In the genomic region with DNA sequence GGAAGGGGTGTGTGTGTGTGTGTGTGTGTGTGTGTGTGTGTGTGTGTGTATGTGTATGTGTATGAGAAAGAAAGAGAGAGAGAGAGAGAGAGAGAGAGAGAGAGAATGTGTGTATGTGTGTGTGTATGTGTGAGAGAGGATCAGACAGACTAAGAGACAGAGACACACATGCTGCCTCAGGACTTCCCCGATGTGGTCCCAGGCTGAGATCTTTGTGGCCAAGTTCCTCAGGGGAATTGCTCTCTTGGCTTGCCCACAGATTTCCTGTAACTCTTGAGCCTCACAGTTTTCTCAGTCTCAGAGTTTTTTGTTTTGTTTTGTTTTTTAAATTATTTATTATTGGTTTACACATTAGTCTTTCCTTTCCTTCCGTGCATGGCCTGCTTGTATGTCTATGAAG, we compare ENCODE assay signal across 26 mouse cellular contexts. TPM values are rescaled to one million over a fixed set of nuclear protein-coding genes. Genes with fewer than 3 reads are reported as not detected.
A peak's percentile ranks its signal among the peaks of the same experiment; 100 is the strongest.
DNase-seq lines count a peak whose midpoint lies in the region; ATAC-seq and TF ChIP-seq lines count a peak whose summit lies in the region.
"Had no signal": no experiment of that assay in that cellular context is flagged by ENCODE, and none has a peak within 500 bp of the region (broad histone marks: within the 10 kb centered on the region; RNA-seq: fewer than 3 reads in every experiment).

No protein-coding gene starts in this region.

- peaks cover 22 to 84% of the 10 kb centered on the region in 2 experiments for H3K4me1 ChIP-seq in CH12.LX (ENCODE audit: control insufficient read depth in 1 of 2, insufficient read depth in 2 of 2)
- no peaks in the 10 kb centered on the region for H3K4me1 ChIP-seq in forebrain, embryonic 14.5 days (ENCODE audit: control insufficient read depth, insufficient read depth, low read length)
- no peaks in the 10 kb centered on the region for H3K4me1 ChIP-seq in lung, postnatal 0 days (ENCODE audit: insufficient read depth, low read depth, low read length)
- H3K4me1 ChIP-seq: embryonic facial prominence, embryonic 12.5 days; embryonic facial prominence, embryonic 15.5 days; heart, embryonic 12.5 days; heart, embryonic 15.5 days; hindbrain, embryonic 13.5 days had no signal

- H3K79me2 ChIP-seq in CH12.LX (replicated peaks; ENCODE audit: control insufficient read depth, extremely low read depth, insufficient read depth, poor library complexity, severe bottlenecking), result 0 out of 2 replicates have a peak, but pooled peaks cover under 1% of the 10 kb centered on the region

- peak; percentile 92 for TF ChIP-seq EP300 in CH12.LX (IDR thresholded peaks at IDR 0.05; ENCODE audit: low read length)
- no peak for TF ChIP-seq EP300 in lung, postnatal 0 days (IDR thresholded peaks at IDR 0.05)

- H3K36me3 ChIP-seq in CH12.LX (replicated peaks in 1 of 2; ENCODE audit: control insufficient read depth in 1 of 2, insufficient read depth in 1 of 2, low read length in 1 of 2), result peaks cover 0 to 8% of the 10 kb centered on the region in 2 experiments
- no peaks in the 10 kb centered on the region for H3K36me3 ChIP-seq in forebrain, embryonic 14.5 days (ENCODE audit: control insufficient read depth, insufficient read depth, low read length)
- H3K36me3 ChIP-seq in lung, postnatal 0 days (ENCODE audit: insufficient read depth, low read length), result no peaks in the 10 kb centered on the region
- H3K36me3 ChIP-seq: embryonic facial prominence, embryonic 12.5 days; embryonic facial prominence, embryonic 15.5 days; heart, embryonic 12.5 days; heart, embryonic 15.5 days; hindbrain, embryonic 10.5 days; hindbrain, embryonic 13.5 days had no signal

- H3K9ac ChIP-seq in CH12.LX (ENCODE audit: insufficient read depth, low read depth), result peak overlapping the region; percentile 64
- no peak overlapping the region for H3K9ac ChIP-seq in forebrain, embryonic 14.5 days (ENCODE audit: low read length)
- no peak overlapping the region for H3K9ac ChIP-seq in lung, postnatal 0 days (replicated peaks; ENCODE audit: low read depth)
- H3K9ac ChIP-seq: embryonic facial prominence, embryonic 12.5 days; embryonic facial prominence, embryonic 15.5 days; heart, embryonic 12.5 days; heart, embryonic 15.5 days; hindbrain, embryonic 13.5 days had no signal

- DNase-seq in CD4-positive, CD25-positive, alpha-beta regulatory T cell, adult 2 months (ENCODE audit: low read depth, low spot score), result peak; percentile 41
- peak; percentile 83 for DNase-seq in CH12.LX (ENCODE audit: extremely low read depth)
- DNase-seq in naive thymus-derived CD4-positive, alpha-beta T cell, adult 2 months (ENCODE audit: low read depth), result peak; percentile 38
- DNase-seq in spleen, postnatal 10 days (ENCODE audit: low spot score in 2 of 2), result no peak
- no peak for DNase-seq in forebrain, embryonic 14.5 days (ENCODE audit: low spot score)
- no peak for DNase-seq in lung, postnatal 0 days (ENCODE audit: low spot score)
- DNase-seq: adrenal gland, adult 2 months; adrenal gland, postnatal 14 days; cerebellum, adult 18-20 months; cerebellum, adult 9-10 months; cerebellum, postnatal 14 days; gastrocnemius, postnatal 14 days; heart, postnatal 10 days; heart, postnatal 36 days had no signal

- H3K4me3 ChIP-seq in CH12.LX (replicated peaks in 1 of 3; ENCODE audit: low read depth in 2 of 3, low read length in 2 of 3, poor library complexity in 1 of 3), result peak overlapping the region in 2 of 3 experiments; percentile 1 to 29
- no peak overlapping the region for H3K4me3 ChIP-seq in forebrain, embryonic 14.5 days (ENCODE audit: low read depth, low read length)
- no peak overlapping the region for H3K4me3 ChIP-seq in lung, postnatal 0 days (ENCODE audit: low read depth, low read length)
- H3K4me3 ChIP-seq: embryonic facial prominence, embryonic 12.5 days; embryonic facial prominence, embryonic 15.5 days; heart, embryonic 12.5 days; heart, embryonic 15.5 days; hindbrain, embryonic 10.5 days; hindbrain, embryonic 13.5 days had no signal

- H3K27ac ChIP-seq in CH12.LX (ENCODE audit: insufficient read depth, low read depth), result peak overlapping the region; percentile 99
- H3K27ac ChIP-seq in forebrain, embryonic 14.5 days (ENCODE audit: low read depth, low read length), result no peak overlapping the region
- H3K27ac ChIP-seq in lung, postnatal 0 days (ENCODE audit: low read length), result no peak overlapping the region
- H3K27ac ChIP-seq: embryonic facial prominence, embryonic 12.5 days; embryonic facial prominence, embryonic 15.5 days; heart, embryonic 15.5 days; hindbrain, embryonic 10.5 days; hindbrain, embryonic 13.5 days had no signal

- WGBS in forebrain, embryonic 14.5 days, result 86% methylated on average over 2 of the region's 2 CpGs
- WGBS in lung, postnatal 0 days, result 70% methylated on average over 2 of the region's 2 CpGs

- H3K4me2 ChIP-seq in CH12.LX (ENCODE audit: insufficient read depth, low read depth, poor library complexity, severe bottlenecking), result peak overlapping the region; percentile 72
- H3K4me2 ChIP-seq in forebrain, embryonic 14.5 days (ENCODE audit: low read length), result no peak overlapping the region
- no peak overlapping the region for H3K4me2 ChIP-seq in lung, postnatal 0 days (replicated peaks; ENCODE audit: low read depth, low read length)
- H3K4me2 ChIP-seq: embryonic facial prominence, embryonic 12.5 days; embryonic facial prominence, embryonic 15.5 days; heart, embryonic 12.5 days; heart, embryonic 15.5 days; hindbrain, embryonic 13.5 days had no signal

- H3K27me3 ChIP-seq in CH12.LX (replicated peaks), result no peaks in the 10 kb centered on the region
- no peaks in the 10 kb centered on the region for H3K27me3 ChIP-seq in forebrain, embryonic 14.5 days (replicated peaks; ENCODE audit: control insufficient read depth, insufficient read depth, low read length)
- H3K27me3 ChIP-seq in lung, postnatal 0 days (replicated peaks; ENCODE audit: insufficient read depth, low read length), result no peaks in the 10 kb centered on the region
- H3K27me3 ChIP-seq: embryonic facial prominence, embryonic 12.5 days; embryonic facial prominence, embryonic 15.5 days; heart, embryonic 12.5 days; heart, embryonic 15.5 days; hindbrain, embryonic 13.5 days had no signal

- ATAC-seq in CD4-positive, CD25-positive, alpha-beta regulatory T cell, adult 4 months, result no peak
- 0 out of 2 replicates have a peak, but pooled peaks have one; percentile 21 for ATAC-seq in granulocyte monocyte progenitor cell, adult 5-6 weeks (replicated peaks; ENCODE audit: poor library complexity, severe bottlenecking)
- ATAC-seq in forebrain, embryonic 14.5 days, result no peak
- ATAC-seq in lung, postnatal 0 days, result no peak
- ATAC-seq: forebrain, embryonic 16.5 days; hindbrain, embryonic 16.5 days; inflammation-experienced regulatory T-cells, adult 6 months; intestine, embryonic 16.5 days had no signal

- in situ Hi-C loops in CH12.LX (cut with MboI; ENCODE audit: low pct_ligation_motif_present, low pct_unique_long_range_greater_than_20kb, low sequenced_read_pairs), result no loop called here

- dilution Hi-C loops in CH12.LX (cut with MboI; ENCODE audit: extremely low pct_ligation_motif_present, extremely low pct_unique_long_range_greater_than_20kb, low sequenced_read_pairs), result no loop called here

- TF ChIP-seq RAD21 in CH12.LX (IDR thresholded peaks at IDR 0.05; ENCODE audit: low read depth, low read length), result no peak; the same call in 1 of the 2 replicates

- no peak for TF ChIP-seq POLR2A in CH12.LX (IDR thresholded peaks at IDR 0.05; ENCODE audit: low read depth, low read length)

- TF ChIP-seq CTCF in CH12.LX (conservative IDR thresholded peaks at IDR 0.05 in 1 of 2, IDR thresholded peaks at IDR 0.05 in 1 of 2; ENCODE audit: low read depth in 2 of 2, low read length in 2 of 2), result no peak
- TF ChIP-seq CTCF in lung, postnatal 0 days (IDR thresholded peaks at IDR 0.05), result no peak

- no peaks in the 10 kb centered on the region for H3K9me3 ChIP-seq in CH12.LX (replicated peaks; ENCODE audit: low read length)
- H3K9me3 ChIP-seq in forebrain, embryonic 14.5 days (replicated peaks; ENCODE audit: control insufficient read depth, low read length), result peaks cover 9% of the 10 kb centered on the region; the same call in 1 of the 2 replicates
- H3K9me3 ChIP-seq in lung, postnatal 0 days (ENCODE audit: low read length), result no peaks in the 10 kb centered on the region

RNA-seq across cellular contexts. Expression of a gene that starts 6.8 kb away (rescaled TPM):
- 100 to 1,000 TPM; 169 to 297 TPM for polyA plus RNA-seq in CD4-positive, CD25-positive, alpha-beta regulatory T cell, adult 4 months (2017; shearing (Covaris generic))
- total RNA-seq in CH12.LX (2012; rRNA removed) (49.1 and 69.0 TPM in 2 replicates), CH12.LX (2014; rRNA removed) (36.7 and 43.9 TPM in 2 replicates)
- 164 and 177 TPM in 2 replicates for polyA plus RNA-seq in CH12.LX (2012; ENCODE audit: insufficient read length, low read depth)
- total RNA-seq in granulocyte monocyte progenitor cell, adult 5-6 weeks (2014; fragmentation: Nextera tagmentation), result 57.2 and 65.5 TPM in 2 replicates
- total RNA-seq in granulocyte monocyte progenitor cell, adult 5-6 weeks (2017), result 22.4 and 27.1 TPM in 2 replicates
- polyA plus RNA-seq in forebrain, embryonic 14.5 days (2014; fragmentation: Nextera tagmentation; extraction: Ambion mirVana), result 0.17 and 0.23 TPM in 2 replicates
- 3.7 and 3.8 TPM in 2 replicates for polyA plus RNA-seq in lung, postnatal 0 days (2015; fragmentation: Nextera tagmentation; extraction: Ambion mirVana)

RNA-seq across cellular contexts. Expression of a gene that starts 15.5 kb away (rescaled TPM):
- polyA plus RNA-seq in CD4-positive, CD25-positive, alpha-beta regulatory T cell, adult 4 months (2017; shearing (Covaris generic)), result 10 to 100 TPM; 17.3 to 23.4 TPM
- 209 and 215 TPM in 2 replicates for total RNA-seq in CH12.LX (2012; rRNA removed)
- 203 and 223 TPM in 2 replicates for total RNA-seq in CH12.LX (2014; rRNA removed)
- polyA plus RNA-seq in CH12.LX (2012; ENCODE audit: insufficient read length, low read depth), result 158 and 159 TPM in 2 replicates
- 63.0 and 70.4 TPM in 2 replicates for total RNA-seq in granulocyte monocyte progenitor cell, adult 5-6 weeks (2014; fragmentation: Nextera tagmentation)
- 158 and 176 TPM in 2 replicates for total RNA-seq in granulocyte monocyte progenitor cell, adult 5-6 weeks (2017)
- polyA plus RNA-seq in forebrain, embryonic 14.5 days (2014; fragmentation: Nextera tagmentation; extraction: Ambion mirVana), result 59.4 and 62.5 TPM in 2 replicates
- polyA plus RNA-seq in lung, postnatal 0 days (2015; fragmentation: Nextera tagmentation; extraction: Ambion mirVana), result 59.4 and 66.9 TPM in 2 replicates

RNA-seq across cellular contexts. Expression of a gene that starts 28.8 kb away (rescaled TPM):
- polyA plus RNA-seq in CD4-positive, CD25-positive, alpha-beta regulatory T cell, adult 4 months (2017; shearing (Covaris generic)), result 10 to 100 TPM; 39.7 to 50.1 TPM
- total RNA-seq in CH12.LX (2012; rRNA removed) (296 and 352 TPM in 2 replicates), CH12.LX (2014; rRNA removed) (197 and 221 TPM in 2 replicates)
- polyA plus RNA-seq in CH12.LX (2012; ENCODE audit: insufficient read length, low read depth), result 197 and 210 TPM in 2 replicates
- 99.5 and 126 TPM in 2 replicates for total RNA-seq in granulocyte monocyte progenitor cell, adult 5-6 weeks (2014; fragmentation: Nextera tagmentation)
- 68.9 and 72.0 TPM in 2 replicates for total RNA-seq in granulocyte monocyte progenitor cell, adult 5-6 weeks (2017)
- 169 and 219 TPM in 2 replicates for polyA plus RNA-seq in forebrain, embryonic 14.5 days (2014; fragmentation: Nextera tagmentation; extraction: Ambion mirVana)
- polyA plus RNA-seq in lung, postnatal 0 days (2015; fragmentation: Nextera tagmentation; extraction: Ambion mirVana), result 35.7 and 36.4 TPM in 2 replicates

RNA-seq across cellular contexts. Expression of a gene that starts 45.2 kb away (rescaled TPM):
- 1 to 10 TPM; 1.3 to 1.6 TPM for polyA plus RNA-seq in CD4-positive, CD25-positive, alpha-beta regulatory T cell, adult 4 months (2017; shearing (Covaris generic))
- total RNA-seq in CH12.LX (2012; rRNA removed) (26.5 and 29.8 TPM in 2 replicates), CH12.LX (2014; rRNA removed) (23.9 and 27.0 TPM in 2 replicates)
- polyA plus RNA-seq in CH12.LX (2012; ENCODE audit: insufficient read length, low read depth), result 34.7 and 35.5 TPM in 2 replicates
- total RNA-seq in granulocyte monocyte progenitor cell, adult 5-6 weeks (2014; fragmentation: Nextera tagmentation), result 4.9 and 7.8 TPM in 2 replicates
- total RNA-seq in granulocyte monocyte progenitor cell, adult 5-6 weeks (2017), result 5.9 and 10.6 TPM in 2 replicates
- 53.2 and 57.4 TPM in 2 replicates for polyA plus RNA-seq in forebrain, embryonic 14.5 days (2014; fragmentation: Nextera tagmentation; extraction: Ambion mirVana)
- polyA plus RNA-seq in lung, postnatal 0 days (2015; fragmentation: Nextera tagmentation; extraction: Ambion mirVana), result 34.9 and 36.9 TPM in 2 replicates

RNA-seq across cellular contexts. Expression of a gene that starts 56.1 kb away (rescaled TPM):
- not detected for polyA plus RNA-seq in CD4-positive, CD25-positive, alpha-beta regulatory T cell, adult 4 months (2017; shearing (Covaris generic))
- total RNA-seq in CH12.LX (2012; rRNA removed) (8.5 and 9.9 TPM in 2 replicates), CH12.LX (2014; rRNA removed) (4.3 and 5.0 TPM in 2 replicates)
- polyA plus RNA-seq in CH12.LX (2012; ENCODE audit: insufficient read length, low read depth), result 6.4 and 6.6 TPM in 2 replicates
- 3.7 and 9.6 TPM in 2 replicates for total RNA-seq in granulocyte monocyte progenitor cell, adult 5-6 weeks (2014; fragmentation: Nextera tagmentation)
- total RNA-seq in granulocyte monocyte progenitor cell, adult 5-6 weeks (2017), result 5.5 and 6.2 TPM in 2 replicates
- polyA plus RNA-seq in forebrain, embryonic 14.5 days (2014; fragmentation: Nextera tagmentation; extraction: Ambion mirVana), result 3.5 and 3.6 TPM in 2 replicates
- 12.5 and 12.8 TPM in 2 replicates for polyA plus RNA-seq in lung, postnatal 0 days (2015; fragmentation: Nextera tagmentation; extraction: Ambion mirVana)

Comparison
In these comparisons a context has a peak if more than half of its experiments do, and no peak if none do; other contexts are left out.
1. DNase-seq: peak in CD4-positive, CD25-positive, alpha-beta regulatory T cell, adult 2 months (single experiment), CH12.LX (single experiment) and naive thymus-derived CD4-positive, alpha-beta T cell, adult 2 months (single experiment); none in spleen, postnatal 10 days (0 of 2), forebrain, embryonic 14.5 days (single experiment) and lung, postnatal 0 days (single experiment).
2. H3K4me3 ChIP-seq: peak in CH12.LX (2 of 3); none in forebrain, embryonic 14.5 days (single experiment) and lung, postnatal 0 days (single experiment).
3. RNA of a gene that starts 6.8 kb away (polyA plus RNA-seq): 169 to 297 TPM in CD4-positive, CD25-positive, alpha-beta regulatory T cell, adult 4 months and 164 to 177 TPM in CH12.LX; 3.7 to 3.8 TPM in lung, postnatal 0 days and 0.17 to 0.23 TPM in forebrain, embryonic 14.5 days; every median in the first group is over 10 times any median in the second.